Mouse (Mus musculus) brown adipose tissue, adult 24 weeks (tissue): ENCODE results near the gene Ascc1. TPM values are rescaled to one million over a fixed set of nuclear protein-coding genes. Genes with fewer than 3 reads are reported as not detected.
A peak's percentile ranks its signal among the peaks of the same experiment; 100 is the strongest.

Source experiments
- H3K27ac ChIP-seq: fragments of 200-500 bp; replicated peaks from 2 replicates; pipeline ENCODE4 v1.5.1; 2012; ENCODE audit warnings: low read depth, mild to moderate bottlenecking, low read length
- H3K4me1 ChIP-seq: fragments of 200-500 bp; 2 replicates; pipeline ENCODE4 v1.6.1; 2012; ENCODE audit warnings: low read length, mixed read lengths; ENCODE audit not compliant: control insufficient read depth, insufficient read depth, insufficient read length
- H3K4me3 ChIP-seq: fragments of 200-500 bp; 2 replicates; pipeline ENCODE4 v1.5.1; 2012; ENCODE audit warnings: low read depth, mild to moderate bottlenecking, low read length, moderate library complexity; ENCODE audit not compliant: insufficient read depth
- polyA plus RNA-seq: library from polyadenylated mRNA; stranded (reverse); fragments of >200 nt; gene quantifications from 2 replicates; pipeline ENCODE4 v1.2.4, GENCODE M21; 2012; ENCODE audit not compliant: missing spikeins, insufficient read depth, insufficient read length

Ascc1 gene
- polyA plus RNA-seq = 19.2 and 20.6 TPM in 2 replicates

- H3K4me3 ChIP-seq = peak within 1 kb of the TSS; percentile 77
- H3K27ac ChIP-seq = peak within 1 kb of the TSS; percentile 96
Observed at GRCm38 (mm10) chr10:60002673-60003212, at the start of gene Ascc1, which contains the start of gene Anapc16. Ascc1 (plus strand) TSS chr10:60002805. Anapc16 (minus strand) TSS chr10:60003135.

DNA sequence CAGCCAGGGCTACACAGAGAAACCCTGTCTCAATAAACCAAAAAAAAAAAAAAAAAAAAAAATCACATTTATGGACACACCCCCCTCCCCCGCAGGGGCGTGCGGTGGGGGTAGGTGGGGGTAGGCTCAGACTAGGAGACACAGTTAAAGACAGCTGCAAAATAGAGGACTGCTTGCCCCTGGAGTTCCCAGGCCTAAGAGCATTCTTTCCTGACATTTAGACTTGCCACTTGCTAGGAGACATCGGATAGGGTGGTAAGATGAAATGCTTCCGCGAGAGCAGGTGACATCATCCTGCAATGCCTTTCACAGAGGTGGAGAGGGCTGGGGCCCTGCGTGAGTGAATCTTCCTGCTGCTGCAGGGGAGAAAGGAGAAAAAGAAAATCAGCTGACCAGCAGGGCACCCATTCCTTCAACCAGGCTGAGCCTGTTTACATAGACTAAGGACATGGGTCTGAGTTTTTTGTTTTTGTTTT, 49.0 kb upstream of the Ascc1 start:
- H3K4me1 ChIP-seq = peaks cover 12% of the 10 kb centered on the region
- H3K4me3 ChIP-seq = no peak overlapping the region
- H3K27ac ChIP-seq = no peak overlapping the region

More at GRCm38 (mm10) chr10:60002673-60003212, at the start of gene Ascc1, which contains the start of gene Anapc16:
- H3K4me1 ChIP-seq = peaks cover 4% of the 10 kb centered on the region; the same call in 1 of the 2 replicates

- 0 out of 2 replicates have a peak overlapping the region, but pooled peaks have one; percentile 38 for H3K27ac ChIP-seq
- peaks cover 13% of the 10 kb centered on the region for H3K4me1 ChIP-seq
- no peak overlapping the region for H3K4me3 ChIP-seq
Observed at GRCm38 (mm10) chr10:59956681-59957080, 45.9 kb upstream of the Ascc1 start.

DNA sequence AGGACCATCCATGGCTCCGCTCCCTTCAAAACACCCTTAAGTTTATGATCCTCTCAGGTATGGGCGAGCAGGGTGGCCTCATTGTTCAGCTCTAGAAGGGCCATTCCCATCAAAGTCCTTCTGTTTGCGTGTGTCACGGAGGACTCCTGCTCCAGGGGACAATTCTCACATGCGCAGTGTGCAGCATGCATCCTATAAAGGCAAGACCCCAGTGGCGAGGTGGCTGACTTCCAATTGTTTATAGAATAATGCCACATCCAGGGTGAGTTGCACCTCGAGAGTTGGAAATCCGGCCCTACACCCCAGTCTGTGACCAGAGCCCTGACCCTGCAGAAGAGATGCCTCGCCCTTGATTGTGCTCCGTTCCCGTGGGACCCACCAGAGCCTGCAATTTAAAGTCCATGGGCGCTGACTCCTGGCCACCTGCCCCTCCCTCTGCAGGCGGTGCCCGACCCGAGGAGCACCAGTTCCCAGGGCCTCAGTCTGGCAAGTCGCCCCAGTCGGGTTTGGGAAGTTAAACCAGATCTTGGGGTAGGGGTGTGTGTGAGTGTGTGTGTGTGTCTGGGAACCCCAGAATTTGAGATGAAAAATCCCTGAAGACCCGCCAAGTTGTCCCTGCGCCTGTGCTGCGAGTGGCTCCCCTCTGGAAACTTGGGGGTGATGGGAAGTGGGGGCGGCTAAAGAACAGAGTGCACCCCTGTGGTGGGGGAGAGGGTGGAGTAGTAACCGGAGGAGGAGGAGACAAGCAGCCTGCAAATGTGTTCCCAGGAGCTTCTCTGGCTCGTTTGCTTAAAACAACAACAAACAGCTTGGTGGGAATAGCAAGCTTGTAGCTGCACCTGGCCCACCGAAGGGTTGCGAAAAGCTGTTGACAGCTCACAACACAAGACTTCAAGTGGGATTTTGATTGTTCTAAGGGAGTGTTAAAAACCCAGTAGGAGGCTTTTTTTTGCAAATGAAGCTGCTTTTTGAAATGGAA, 45.1 kb upstream of the Ascc1 start:
- Histone ChIP-seq H3K27ac (peak overlapping the region; percentile 62), H3K4me3 (peak overlapping the region; percentile 15)

DNA sequence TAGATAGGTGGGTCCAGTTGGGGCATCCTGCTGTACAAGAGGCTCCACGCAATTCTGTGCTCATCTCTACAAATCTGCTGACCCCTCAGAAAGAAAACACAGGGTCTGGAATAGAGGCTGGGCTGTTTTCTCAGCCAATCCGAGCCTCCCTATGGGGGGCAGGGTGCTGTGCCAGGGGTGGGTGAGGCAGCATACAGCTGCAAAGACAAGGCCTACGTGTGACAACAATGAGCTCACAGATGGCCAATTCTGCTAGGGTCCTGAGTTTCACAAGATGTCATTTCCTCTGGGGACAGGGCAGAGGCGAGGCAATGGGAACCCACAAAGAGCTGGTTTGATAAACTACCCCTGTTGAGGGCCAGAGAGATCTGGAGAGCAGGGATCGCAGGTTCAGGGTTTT, 44.1 kb upstream of the Ascc1 start:
- H3K4me3 ChIP-seq = no peak overlapping the region
- H3K27ac ChIP-seq = peak overlapping the region; percentile 16; the same call in 1 of the 2 replicates

More for the DNA sequence above, 45.1 kb upstream of the Ascc1 start:
- H3K4me1 ChIP-seq = peaks cover 13% of the 10 kb centered on the region

GRCm38 (mm10) chr10:59959517-59959916, 43.1 kb upstream of the Ascc1 start:
- Histone ChIP-seq H3K4me1 (peaks cover 13% of the 10 kb centered on the region), H3K4me3 (no peak overlapping the region), H3K27ac (no peak overlapping the region)

More for the DNA sequence above, 44.1 kb upstream of the Ascc1 start:
- H3K4me1 ChIP-seq = peaks cover 13% of the 10 kb centered on the region

GRCm38 (mm10) chr10:59963609-59964008, 39.0 kb upstream of the Ascc1 start:
- no peak overlapping the region for H3K4me3 ChIP-seq
- peaks cover 7% of the 10 kb centered on the region; the same call in 1 of the 2 replicates for H3K4me1 ChIP-seq
- no peak overlapping the region for H3K27ac ChIP-seq

DNA sequence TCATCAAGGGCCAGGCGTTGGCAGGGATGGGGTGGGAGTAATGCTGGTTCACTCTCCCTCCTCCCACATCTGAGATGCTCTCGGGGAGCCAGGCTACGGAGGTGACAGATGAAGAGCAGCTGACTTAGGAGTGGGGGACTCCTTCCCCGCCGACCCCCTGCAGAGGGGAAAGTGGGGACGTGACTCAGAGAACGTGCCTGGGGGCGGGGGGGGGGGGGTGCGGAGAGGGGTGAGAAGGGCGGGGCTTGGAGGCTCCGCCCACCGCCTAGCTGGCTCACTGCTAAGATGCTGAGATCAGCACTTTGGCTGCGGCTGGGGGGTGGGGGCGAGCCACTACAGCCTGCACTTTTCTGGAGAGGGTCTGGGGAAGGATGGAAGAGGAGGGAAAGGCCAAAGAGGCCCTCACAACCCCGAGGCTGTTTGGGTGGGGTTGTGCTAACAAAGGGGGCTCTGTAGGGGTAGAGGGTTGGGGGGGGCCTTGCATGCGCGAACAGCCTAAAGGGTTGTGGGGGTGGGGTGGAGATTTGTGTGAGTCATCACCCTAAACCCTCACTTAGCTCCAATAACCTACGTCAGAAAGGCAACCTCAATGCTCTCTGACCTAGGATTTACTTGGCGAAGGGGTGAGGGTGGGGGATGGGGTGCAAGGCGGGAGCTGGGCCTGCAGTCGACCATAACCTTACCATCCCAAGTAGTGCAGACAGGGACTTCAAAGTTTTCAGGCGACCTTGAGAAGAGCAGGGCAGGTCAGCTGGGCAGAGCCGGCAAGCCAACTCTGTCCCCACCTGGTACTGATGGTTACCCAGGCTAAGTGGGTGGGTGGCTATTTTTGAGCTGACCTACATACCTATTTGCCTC, 37.9 kb upstream of the Ascc1 start:
- Histone ChIP-seq H3K4me1 (peaks cover 5% of the 10 kb centered on the region; the same call in 1 of the 2 replicates), H3K4me3 (no peak overlapping the region), H3K27ac (no peak overlapping the region)

DNA sequence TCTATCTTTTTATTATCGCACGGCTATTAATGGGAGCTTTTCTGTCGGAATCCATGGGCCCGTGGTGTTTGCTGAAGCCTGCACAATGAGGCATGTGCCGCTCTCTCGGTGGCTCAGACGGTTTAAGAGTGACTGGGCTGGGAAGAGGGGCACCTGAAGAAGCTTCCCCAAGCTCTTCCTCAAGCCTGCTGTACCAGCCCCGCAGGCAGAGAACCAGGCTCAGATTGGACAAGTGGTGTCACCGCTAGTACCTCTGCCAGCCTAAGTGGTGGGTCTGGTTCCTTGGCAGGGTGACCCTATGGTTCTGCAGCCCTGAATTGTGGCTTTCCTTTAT, 37.3 kb upstream of the Ascc1 start:
- Histone ChIP-seq H3K27ac (no peak overlapping the region), H3K4me3 (no peak overlapping the region), H3K4me1 (peaks cover 5% of the 10 kb centered on the region; the same call in 1 of the 2 replicates)

DNA sequence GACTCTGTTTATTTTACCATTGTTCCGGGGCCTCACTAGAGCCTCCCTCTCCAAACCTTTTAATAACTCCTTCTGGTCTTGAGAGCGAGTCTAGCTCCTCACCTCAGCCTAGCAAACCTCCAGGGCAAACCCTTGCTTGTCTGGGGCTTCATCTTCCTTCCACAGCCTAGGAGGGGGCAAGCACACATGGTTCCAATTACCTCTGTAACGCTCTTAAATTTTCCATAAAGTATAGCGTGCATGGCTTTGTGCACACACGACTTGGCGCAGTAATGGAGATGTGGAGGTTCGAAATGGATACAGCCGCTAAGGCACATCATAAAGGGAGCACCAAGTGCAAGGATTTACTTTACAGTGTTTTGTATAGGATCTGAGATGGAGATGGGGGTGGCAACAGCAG, 36.8 kb upstream of the Ascc1 start:
- Histone ChIP-seq H3K4me3 (no peak overlapping the region), H3K4me1 (peaks cover 9% of the 10 kb centered on the region), H3K27ac (no peak overlapping the region)

- Histone ChIP-seq H3K4me1 (peaks cover 15% of the 10 kb centered on the region), H3K4me3 (no peak overlapping the region), H3K27ac (no peak overlapping the region)
Observed at GRCm38 (mm10) chr10:59966743-59967142, 35.9 kb upstream of the Ascc1 start.

DNA sequence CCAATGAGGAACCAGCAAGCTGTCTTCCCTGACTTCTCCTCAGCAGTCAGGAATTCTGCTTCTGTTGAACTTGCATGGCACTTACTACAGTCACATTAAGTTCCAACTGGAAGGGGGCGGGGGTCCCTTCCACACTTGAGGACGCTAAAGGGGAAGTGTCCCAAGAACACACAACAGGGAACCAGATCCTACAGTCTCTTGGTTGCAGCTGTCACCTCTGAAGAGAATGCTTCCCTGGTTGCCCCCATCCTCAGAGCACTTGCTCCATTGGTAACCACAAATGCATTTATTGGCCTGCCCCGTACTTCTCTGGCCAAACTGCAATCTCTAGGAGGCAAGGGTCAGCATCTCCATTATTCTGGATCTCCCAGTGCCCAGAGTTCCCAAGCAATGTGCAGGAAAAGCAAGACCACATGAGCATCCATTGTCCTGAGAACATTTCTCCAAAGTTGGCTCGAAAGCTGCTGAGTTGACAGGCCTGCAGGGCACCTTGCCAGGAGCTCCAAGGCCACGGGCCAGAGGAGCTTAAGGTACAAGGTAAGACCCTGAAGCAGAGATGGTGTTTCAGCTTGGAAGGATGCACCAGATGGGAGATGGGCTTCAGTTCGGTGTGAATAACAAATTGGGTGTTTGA, 35.2 kb upstream of the Ascc1 start:
- Histone ChIP-seq H3K4me3 (no peak overlapping the region), H3K27ac (peak overlapping the region; percentile 37), H3K4me1 (peaks cover 18% of the 10 kb centered on the region)

- Histone ChIP-seq H3K4me3 (peak overlapping the region; percentile 61), H3K27ac (peak overlapping the region; percentile 97), H3K4me1 (peaks cover 34% of the 10 kb centered on the region)
Observed at GRCm38 (mm10) chr10:59969821-59970449, 32.7 kb upstream of the Ascc1 start.
